Mouse (Mus musculus) adipocyte (in vitro differentiated cells): ENCODE data around the gene Lrrc46.

Experiments used
- DNase-seq: peaks from one replicate; pipeline ENCODE4 v3.0.0-alpha.2; 2016; ENCODE audit warnings: low spot score

The Lrrc46 gene

GRCm38 (mm10) chr11:97013121-97013670, 28.0 kb downstream of the Lrrc46 start, which contains the start of gene Sp6:
Gene Sp6, plus strand, starts transcription at chr11:97013394.
- no peak for DNase-seq

GRCm38 (mm10) chr11:97009198-97009790, 31.9 kb downstream of the Lrrc46 start:
- DNase-seq: no peak

- no peak for DNase-seq
These were observed 34.0 kb downstream of the Lrrc46 start for GRCm38 (mm10) chr11:97007093-97007794.

- no peak for DNase-seq
These were observed 38.0 kb downstream of the Lrrc46 start for GRCm38 (mm10) chr11:97003170-97003569.

- no peak for DNase-seq
These were observed 43.7 kb downstream of the Lrrc46 start for GRCm38 (mm10) chr11:96997380-96997956.

GRCm38 (mm10) chr11:96996773-96997379, 44.3 kb downstream of the Lrrc46 start:
- DNase-seq: no peak

GRCm38 (mm10) chr11:96995836-96996772, 45.1 kb downstream of the Lrrc46 start:
- DNase-seq: no peak

GRCm38 (mm10) chr11:96995031-96995430, 46.2 kb downstream of the Lrrc46 start:
- DNase-seq: peak; percentile 76

GRCm38 (mm10) chr11:96992722-96993311, 48.4 kb downstream of the Lrrc46 start:
- DNase-seq: no peak

GRCm38 (mm10) chr11:96991501-96991900, 49.7 kb downstream of the Lrrc46 start:
- no peak for DNase-seq

- peak; percentile 54 for DNase-seq
These were observed 53.1 kb downstream of the Lrrc46 start for GRCm38 (mm10) chr11:96987873-96988655.

GRCm38 (mm10) chr11:96986463-96986862, 54.7 kb downstream of the Lrrc46 start:
- DNase-seq: no peak

GRCm38 (mm10) chr11:96984903-96985302, 56.3 kb downstream of the Lrrc46 start:
- DNase-seq: no peak
